Mouse (Mus musculus) heart, adult 9 months (tissue): ENCODE data around the gene Tspan2.

Experiments used
- DNase-seq, 2 experiments: peaks; one replicate each; pipeline ENCODE4 v3.0.0; 2022; ENCODE audit warnings: low spot score in 2 of 2

The Tspan2 gene

DNA sequence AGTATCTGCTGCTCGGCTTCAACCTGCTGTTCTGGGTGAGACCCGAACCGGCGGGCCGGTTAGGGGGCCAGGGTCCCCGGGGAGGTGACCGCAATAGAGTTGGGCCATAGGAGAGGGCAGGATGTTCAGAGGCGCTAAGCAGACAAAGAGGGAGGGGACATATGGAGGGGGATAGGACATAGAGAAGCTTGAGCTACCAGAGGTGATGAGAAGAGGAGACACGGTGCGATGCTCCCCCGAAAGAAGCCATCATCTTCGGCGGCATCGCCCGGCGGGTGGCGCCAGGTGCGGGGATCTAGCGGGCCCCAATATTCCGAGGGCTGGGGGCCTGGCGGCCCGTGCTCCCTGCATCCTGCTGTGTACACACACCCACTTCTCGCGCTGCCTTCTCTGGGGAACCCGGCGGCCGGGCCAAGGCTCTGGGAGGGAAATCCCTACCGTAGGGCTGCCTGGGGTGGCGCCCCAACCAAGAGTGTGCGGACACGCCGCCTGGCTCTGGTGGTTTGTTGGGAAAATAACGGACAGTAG is 766 bp downstream of the Tspan2 start:
- DNase-seq, result no peak

DNA sequence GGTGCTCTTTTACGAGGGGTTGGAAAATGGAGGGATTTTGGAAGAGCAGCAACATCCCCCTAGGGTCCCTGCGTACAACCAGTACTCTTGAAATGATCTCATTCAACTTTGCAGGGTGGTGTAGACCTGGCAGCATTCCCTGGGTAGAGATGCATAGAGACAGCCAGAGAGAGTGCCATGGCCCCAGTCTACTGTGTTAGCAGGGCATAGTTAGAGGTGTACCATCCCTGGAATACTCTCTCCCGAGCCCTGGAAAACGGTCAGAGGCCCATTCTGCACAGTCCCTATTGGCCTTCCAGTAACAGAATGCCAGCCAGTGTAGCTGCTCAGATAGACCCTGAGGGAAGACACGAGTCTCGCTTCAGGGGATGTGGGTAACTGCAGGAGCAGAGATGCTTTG is 1.3 kb downstream of the Tspan2 start:
- no peak for DNase-seq

DNA sequence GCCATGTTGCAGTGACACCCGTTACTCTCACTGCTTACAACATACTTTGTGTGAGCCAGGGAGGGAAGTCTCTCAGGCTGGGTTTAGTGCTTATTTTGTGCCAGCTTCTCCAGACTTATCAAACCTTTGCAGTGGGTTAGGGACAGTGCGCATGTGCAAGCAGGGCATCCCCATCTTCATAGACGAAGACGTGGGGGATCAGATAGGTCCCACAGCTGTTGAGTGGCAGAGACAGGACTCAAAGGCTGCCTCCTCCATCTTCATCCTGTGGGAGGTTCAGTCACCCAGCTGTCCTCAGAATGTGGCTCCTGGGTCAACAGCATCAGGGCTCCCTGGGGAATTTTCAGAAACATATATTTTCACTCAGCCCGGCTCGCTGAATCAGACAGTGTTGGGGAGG is 2.1 kb downstream of the Tspan2 start:
- no peak for DNase-seq

GRCm38 (mm10) chr3:102737106-102737505 is 2.8 kb downstream of the Tspan2 start:
- DNase-seq, result no peak

- DNase-seq, result peak in 1 of 2 experiments; percentile 58
Measured at GRCm38 (mm10) chr3:102738161-102738901, 4.0 kb downstream of the Tspan2 start.

DNA sequence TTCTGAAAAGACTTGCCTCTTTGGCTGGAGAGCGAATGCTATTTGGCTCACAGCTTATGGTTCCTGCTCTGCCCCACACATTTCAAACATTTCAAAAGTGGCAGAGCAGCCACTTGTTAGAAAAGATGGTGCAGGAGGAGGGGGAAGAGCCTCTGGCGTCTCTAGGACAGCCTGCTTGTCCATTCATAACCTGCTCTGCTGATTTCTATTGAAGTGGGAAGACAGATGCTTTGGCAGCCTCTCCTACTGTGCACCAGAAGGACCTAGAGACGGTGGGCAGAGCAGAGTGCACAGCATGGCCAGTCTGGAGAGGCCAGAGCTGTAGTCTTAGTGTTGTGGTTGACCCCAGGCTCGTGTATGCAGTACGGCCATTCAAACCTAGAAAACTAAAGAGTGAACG is 4.6 kb downstream of the Tspan2 start:
- DNase-seq, result no peak

- no peak for DNase-seq
Measured at GRCm38 (mm10) chr3:102742725-102743124, 8.4 kb downstream of the Tspan2 start.

- DNase-seq, result no peak
Measured at GRCm38 (mm10) chr3:102743202-102743601, 8.9 kb downstream of the Tspan2 start.

GRCm38 (mm10) chr3:102743781-102744471 is 9.6 kb downstream of the Tspan2 start:
- DNase-seq, result no peak

- DNase-seq, result peak; percentile 41 to 67
Measured at GRCm38 (mm10) chr3:102744657-102745056, 10.3 kb downstream of the Tspan2 start.

- no peak for DNase-seq
Measured at GRCm38 (mm10) chr3:102746174-102746573, 11.8 kb downstream of the Tspan2 start.

GRCm38 (mm10) chr3:102748038-102748437 is 13.7 kb downstream of the Tspan2 start:
- DNase-seq, result no peak

DNA sequence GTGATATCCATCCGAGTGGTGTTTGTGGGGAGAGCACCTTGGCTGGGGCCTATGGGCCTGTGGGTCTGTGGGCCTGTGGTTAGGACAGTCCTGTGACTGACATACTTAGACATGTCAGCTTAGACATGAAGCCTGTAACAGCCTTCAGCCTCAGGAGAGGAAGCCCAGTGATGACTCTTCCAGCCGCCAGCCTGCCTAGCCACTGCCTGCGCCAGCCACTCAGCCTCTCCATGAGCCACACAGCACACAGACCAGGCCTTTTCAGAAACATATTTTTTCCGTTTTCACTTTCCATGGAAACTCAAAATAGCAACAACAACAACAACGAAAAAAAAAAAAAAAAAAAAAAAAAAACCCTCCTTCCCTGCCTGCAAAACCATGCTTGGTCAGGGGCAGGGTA is 14.4 kb downstream of the Tspan2 start:
- no peak for DNase-seq

DNA sequence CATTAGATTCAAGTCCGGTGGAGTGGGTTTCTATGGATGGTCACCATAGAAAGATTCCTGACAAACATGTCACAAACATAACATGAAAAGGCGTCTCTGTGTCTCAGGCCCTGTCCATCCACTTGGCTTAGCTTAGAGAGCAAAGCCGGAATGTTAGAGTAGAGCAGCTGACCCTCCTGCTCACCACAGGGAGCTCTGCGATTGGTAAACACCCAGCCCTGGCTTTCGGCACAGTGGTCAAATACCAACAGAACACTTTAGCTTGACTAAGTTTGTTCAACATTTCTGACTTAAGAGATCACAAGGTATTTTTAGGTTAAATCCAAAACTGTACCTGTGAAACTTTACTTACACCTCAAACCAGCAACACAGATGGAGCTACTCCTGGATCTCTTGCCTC is 16.8 kb downstream of the Tspan2 start:
- no peak for DNase-seq

DNA sequence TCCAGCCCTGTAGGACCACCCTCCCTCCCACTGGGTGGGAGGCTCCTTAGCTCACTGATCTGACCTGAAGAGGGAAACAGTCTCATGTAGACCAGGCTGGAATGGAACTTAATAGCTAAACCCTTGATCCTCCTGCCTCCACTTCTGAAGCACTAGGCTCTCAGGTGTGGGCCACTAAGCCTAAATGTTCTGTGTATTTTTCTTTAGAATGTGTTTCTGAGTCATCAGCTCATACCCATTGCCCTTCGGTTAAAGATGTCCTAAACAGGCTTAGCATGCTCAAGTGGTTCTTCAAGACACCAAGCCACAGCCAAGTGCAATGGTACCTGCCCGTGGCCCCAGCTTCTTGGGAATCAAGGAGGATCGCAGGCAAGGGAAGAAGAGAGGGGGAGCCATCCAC is 17.2 kb downstream of the Tspan2 start:
- DNase-seq, result no peak

DNA sequence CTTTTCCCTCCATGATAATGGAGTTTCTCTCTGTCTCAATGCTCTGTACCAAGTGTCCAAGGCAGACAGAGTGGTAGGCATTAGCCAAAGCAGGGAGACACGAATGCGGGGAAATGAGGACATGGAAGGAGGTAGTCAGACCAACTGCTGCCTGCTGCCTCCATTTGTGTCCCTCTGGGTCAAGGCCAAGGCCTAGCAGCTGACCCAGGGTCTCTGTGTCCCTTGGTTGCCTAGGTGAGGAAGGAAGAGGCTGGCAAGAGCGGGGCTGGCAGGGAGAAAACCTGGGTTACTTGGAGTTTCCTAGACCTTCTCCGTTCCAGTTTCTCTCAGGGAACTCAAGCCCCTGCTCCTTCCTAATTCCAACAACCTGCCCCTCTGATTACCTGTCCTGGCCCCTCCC is 17.7 kb downstream of the Tspan2 start:
- DNase-seq, result no peak

GRCm38 (mm10) chr3:102752457-102752856 is 18.1 kb downstream of the Tspan2 start:
- DNase-seq, result peak in 1 of 2 experiments; percentile 40

GRCm38 (mm10) chr3:102755801-102756200 is 21.5 kb downstream of the Tspan2 start:
- DNase-seq, result peak; percentile 47 to 65

- no peak for DNase-seq
Measured at GRCm38 (mm10) chr3:102757019-102757418, 22.7 kb downstream of the Tspan2 start.

DNA sequence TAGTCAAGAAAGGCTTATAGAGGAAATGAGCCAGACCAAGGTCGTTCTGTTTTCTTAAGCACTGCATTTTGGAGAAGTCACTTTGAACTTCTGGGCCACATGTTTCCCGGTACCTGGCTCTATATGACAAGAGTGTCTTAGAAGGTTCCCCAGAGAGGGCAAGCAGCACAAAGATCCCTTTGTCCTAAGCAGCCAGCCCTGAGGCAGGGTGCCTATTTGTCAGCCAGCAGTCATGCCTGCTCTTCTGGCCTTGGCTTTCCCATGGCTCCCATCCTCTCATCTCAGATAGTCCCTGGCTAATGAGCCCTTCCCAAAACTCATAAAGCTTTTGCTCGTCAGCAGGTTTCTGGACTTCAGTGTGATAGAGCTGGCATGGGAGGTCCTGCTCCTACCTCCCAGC is 25.9 kb downstream of the Tspan2 start:
- no peak for DNase-seq

GRCm38 (mm10) chr3:102762388-102762787 is 28.1 kb downstream of the Tspan2 start:
- no peak for DNase-seq

GRCm38 (mm10) chr3:102763713-102764400 is 29.5 kb downstream of the Tspan2 start:
- DNase-seq, result peak; percentile 47 to 49
